Mouse (Mus musculus): ENCODE results near the gene H2-Ob. TPM values are rescaled to one million over a fixed set of nuclear protein-coding genes. Genes with fewer than 3 reads are reported as not detected.
A peak's percentile ranks its signal among the peaks of the same experiment; 100 is the strongest.

Gene H2-Ob
- polyA plus RNA-seq, 1 experiment from 2014 or later, result not detected

GRCm38 (mm10) chr17:34200772-34201505, 37.8 kb upstream of the H2-Ob start:
- ATAC-seq (ENCODE audit: insufficient number of reproducible peaks, insufficient read depth, low FRiP score, low TSS enrichment), result no peak
- WGBS, result 84% methylated on average over 16 of the region's 16 CpGs
- Histone ChIP-seq H3K27me3 (peaks cover 82% of the 10 kb centered on the region), H3K4me3 (no peak overlapping the region), H3K36me3 (no peaks in the 10 kb centered on the region), H3K9ac (no peak overlapping the region), H3K27ac (no peak overlapping the region), H3K4me1 (peaks cover 15% of the 10 kb centered on the region), H3K4me2 (replicated peaks) (no peak overlapping the region), H3K9me3 (no peaks in the 10 kb centered on the region)

- H3K27ac ChIP-seq, result no peak overlapping the region
- ATAC-seq (ENCODE audit: insufficient number of reproducible peaks, insufficient read depth, low FRiP score, low TSS enrichment), result no peak
- no peaks in the 10 kb centered on the region for H3K36me3 ChIP-seq
- 66% methylated on average over 7 of the region's 7 CpGs for WGBS
- H3K27me3 ChIP-seq, result peaks cover 82% of the 10 kb centered on the region
- H3K4me1 ChIP-seq, result peaks cover 15% of the 10 kb centered on the region
- no peaks in the 10 kb centered on the region for H3K9me3 ChIP-seq
- no peak overlapping the region for H3K4me2 ChIP-seq (replicated peaks)
- no peak overlapping the region for H3K4me3 ChIP-seq
- no peak overlapping the region for H3K9ac ChIP-seq
Observed at GRCm38 (mm10) chr17:34201506-34202055, 37.1 kb upstream of the H2-Ob start.

GRCm38 (mm10) chr17:34202760-34203442, 35.8 kb upstream of the H2-Ob start:
- Histone ChIP-seq H3K4me1 (peaks cover 12% of the 10 kb centered on the region), H3K4me3 (no peak overlapping the region), H3K36me3 (no peaks in the 10 kb centered on the region), H3K27ac (no peak overlapping the region), H3K9me3 (no peaks in the 10 kb centered on the region), H3K27me3 (peaks cover 78% of the 10 kb centered on the region), H3K4me2 (replicated peaks) (no peak overlapping the region), H3K9ac (no peak overlapping the region)
- ATAC-seq (ENCODE audit: insufficient number of reproducible peaks, insufficient read depth, low FRiP score, low TSS enrichment), result peak; percentile 76; the same call in 1 of the 2 replicates
- WGBS, result 81% methylated on average over 4 of the region's 4 CpGs

GRCm38 (mm10) chr17:34203444-34203843, 35.3 kb upstream of the H2-Ob start, which contains the start of gene Tap2:
Gene Tap2, plus strand, starts transcription at chr17:34203527.
- Histone ChIP-seq H3K27me3 (peaks cover 76% of the 10 kb centered on the region), H3K36me3 (no peaks in the 10 kb centered on the region), H3K9ac (peak within 1 kb of the TSS; percentile 57; the same call in 1 of the 2 replicates), H3K9me3 (no peaks in the 10 kb centered on the region), H3K4me1 (peaks cover 6% of the 10 kb centered on the region; the same call in 1 of the 2 replicates), H3K4me3 (peak within 1 kb of the TSS; percentile 62), H3K4me2 (replicated peaks) (peak within 1 kb of the TSS; percentile 83), H3K27ac (no peak within 1 kb of the TSS)
- ATAC-seq (ENCODE audit: insufficient number of reproducible peaks, insufficient read depth, low FRiP score, low TSS enrichment), result no peak
- 51% methylated on average over 5 of the region's 5 CpGs for WGBS

- Histone ChIP-seq H3K9ac (peak overlapping the region; percentile 57), H3K4me3 (peak overlapping the region; percentile 62), H3K9me3 (no peaks in the 10 kb centered on the region), H3K4me2 (replicated peaks) (peak overlapping the region; percentile 83), H3K36me3 (no peaks in the 10 kb centered on the region), H3K27ac (no peak overlapping the region), H3K27me3 (peaks cover 73% of the 10 kb centered on the region), H3K4me1 (0 out of 2 replicates have a peak, but pooled peaks cover 6% of the 10 kb centered on the region)
- ATAC-seq (ENCODE audit: insufficient number of reproducible peaks, insufficient read depth, low FRiP score, low TSS enrichment), result no peak
- WGBS, result under 1% methylated on average over 44 of the region's 44 CpGs
Observed at GRCm38 (mm10) chr17:34204303-34205010, 34.2 kb upstream of the H2-Ob start.

- Histone ChIP-seq H3K4me2 (replicated peaks) (peak overlapping the region; percentile 83), H3K27me3 (peaks cover 71% of the 10 kb centered on the region), H3K4me3 (peak overlapping the region; percentile 62), H3K9me3 (no peaks in the 10 kb centered on the region), H3K36me3 (no peaks in the 10 kb centered on the region), H3K27ac (no peak overlapping the region), H3K9ac (peak overlapping the region; percentile 57), H3K4me1 (0 out of 2 replicates have a peak, but pooled peaks cover 6% of the 10 kb centered on the region)
- WGBS, result 12% methylated on average over 18 of the region's 18 CpGs
- ATAC-seq (ENCODE audit: insufficient number of reproducible peaks, insufficient read depth, low FRiP score, low TSS enrichment), result no peak
Observed at GRCm38 (mm10) chr17:34205021-34205745, 33.5 kb upstream of the H2-Ob start.

GRCm38 (mm10) chr17:34205746-34206176, 32.9 kb upstream of the H2-Ob start:
- Histone ChIP-seq H3K27ac (no peak overlapping the region), H3K4me1 (0 out of 2 replicates have a peak, but pooled peaks cover 6% of the 10 kb centered on the region), H3K36me3 (no peaks in the 10 kb centered on the region), H3K4me3 (peak overlapping the region; percentile 62), H3K9ac (no peak overlapping the region), H3K4me2 (replicated peaks) (no peak overlapping the region), H3K9me3 (no peaks in the 10 kb centered on the region), H3K27me3 (peaks cover 71% of the 10 kb centered on the region)
- no peak for ATAC-seq (ENCODE audit: insufficient number of reproducible peaks, insufficient read depth, low FRiP score, low TSS enrichment)
- 15% methylated on average over 9 of the region's 9 CpGs for WGBS

- Histone ChIP-seq H3K27ac (no peak overlapping the region), H3K4me2 (replicated peaks) (no peak overlapping the region), H3K27me3 (peaks cover 73% of the 10 kb centered on the region), H3K9ac (no peak overlapping the region), H3K9me3 (no peaks in the 10 kb centered on the region), H3K4me3 (no peak overlapping the region), H3K36me3 (no peaks in the 10 kb centered on the region), H3K4me1 (0 out of 2 replicates have a peak, but pooled peaks cover 6% of the 10 kb centered on the region)
- WGBS, result 90% methylated on average over 5 of the region's 5 CpGs
- no peak for ATAC-seq (ENCODE audit: insufficient number of reproducible peaks, insufficient read depth, low FRiP score, low TSS enrichment)
Observed at GRCm38 (mm10) chr17:34206731-34207130, 32.0 kb upstream of the H2-Ob start.

GRCm38 (mm10) chr17:34207456-34207855, 31.2 kb upstream of the H2-Ob start:
- H3K4me3 ChIP-seq, result no peak overlapping the region
- H3K4me1 ChIP-seq, result 0 out of 2 replicates have a peak, but pooled peaks cover 6% of the 10 kb centered on the region
- ATAC-seq (ENCODE audit: insufficient number of reproducible peaks, insufficient read depth, low FRiP score, low TSS enrichment), result no peak
- no peak overlapping the region for H3K4me2 ChIP-seq (replicated peaks)
- H3K9me3 ChIP-seq, result no peaks in the 10 kb centered on the region
- 55% methylated on average over 3 of the region's 3 CpGs for WGBS
- H3K9ac ChIP-seq, result no peak overlapping the region
- H3K27ac ChIP-seq, result no peak overlapping the region
- no peaks in the 10 kb centered on the region for H3K36me3 ChIP-seq
- H3K27me3 ChIP-seq, result peaks cover 80% of the 10 kb centered on the region

GRCm38 (mm10) chr17:34207866-34208265, 30.8 kb upstream of the H2-Ob start:
- ATAC-seq (ENCODE audit: insufficient number of reproducible peaks, insufficient read depth, low FRiP score, low TSS enrichment), result no peak
- H3K9me3 ChIP-seq, result no peaks in the 10 kb centered on the region
- H3K4me1 ChIP-seq, result 0 out of 2 replicates have a peak, but pooled peaks cover 6% of the 10 kb centered on the region
- no peaks in the 10 kb centered on the region for H3K36me3 ChIP-seq
- H3K27me3 ChIP-seq, result peaks cover 83% of the 10 kb centered on the region
- no peak overlapping the region for H3K4me3 ChIP-seq
- H3K27ac ChIP-seq, result no peak overlapping the region
- no peak overlapping the region for H3K4me2 ChIP-seq (replicated peaks)
- H3K9ac ChIP-seq, result no peak overlapping the region
- WGBS, result 97% methylated on average over 9 of the region's 9 CpGs

- Histone ChIP-seq H3K9ac (no peak overlapping the region), H3K4me2 (replicated peaks) (no peak overlapping the region), H3K9me3 (no peaks in the 10 kb centered on the region), H3K27me3 (peaks cover 81% of the 10 kb centered on the region), H3K4me3 (no peak overlapping the region), H3K36me3 (no peaks in the 10 kb centered on the region), H3K27ac (no peak overlapping the region), H3K4me1 (0 out of 2 replicates have a peak, but pooled peaks cover 6% of the 10 kb centered on the region)
- no peak for ATAC-seq (ENCODE audit: insufficient number of reproducible peaks, insufficient read depth, low FRiP score, low TSS enrichment)
- 18% methylated on average over 10 of the region's 10 CpGs for WGBS
Observed at GRCm38 (mm10) chr17:34208421-34208820, 30.3 kb upstream of the H2-Ob start.
